Mouse (Mus musculus): ENCODE data around the gene Slc10a1.
A peak's percentile ranks its signal among the peaks of the same experiment; 100 is the strongest.
"Not testable (repeated sequence)": the region's sequence is repeated elsewhere in the genome, so short reads cannot be mapped to it uniquely, and the experiment has no call there.

Gene Slc10a1

GRCm38 (mm10) chr12:80966059-80966838 lies 2.3 kb downstream of the Slc10a1 start:
- DNase-seq (ENCODE audit: low spot score), result no peak

GRCm38 (mm10) chr12:80962566-80962965 lies 5.9 kb downstream of the Slc10a1 start:
- DNase-seq (ENCODE audit: low spot score), result no peak

GRCm38 (mm10) chr12:80957961-80958360 lies 10.5 kb downstream of the Slc10a1 start:
- DNase-seq (ENCODE audit: low spot score), result no peak

GRCm38 (mm10) chr12:80956039-80956438 lies 12.5 kb downstream of the Slc10a1 start:
- no peak for DNase-seq (ENCODE audit: low spot score)

GRCm38 (mm10) chr12:80952526-80952925 lies 16.0 kb downstream of the Slc10a1 start:
- DNase-seq (ENCODE audit: low spot score), result no peak

- no peak for DNase-seq (ENCODE audit: low spot score)
These were observed 16.8 kb downstream of the Slc10a1 start for GRCm38 (mm10) chr12:80951640-80952219.

GRCm38 (mm10) chr12:80949603-80950002 lies 18.9 kb downstream of the Slc10a1 start:
- not testable (repeated sequence) for DNase-seq (ENCODE audit: low spot score)

GRCm38 (mm10) chr12:80948202-80948601 lies 20.3 kb downstream of the Slc10a1 start:
- DNase-seq (ENCODE audit: low spot score), result no peak

GRCm38 (mm10) chr12:80945996-80946355 lies 22.5 kb downstream of the Slc10a1 start:
- peak; percentile 96 for DNase-seq (ENCODE audit: low spot score)

- DNase-seq (ENCODE audit: low spot score), result peak; percentile 99
These were observed 23.0 kb downstream of the Slc10a1 start, which contains the start of gene Srsf5 for GRCm38 (mm10) chr12:80945334-80945995. Gene Srsf5, plus strand, starts transcription at chr12:80945504.

- not testable (repeated sequence) for DNase-seq (ENCODE audit: low spot score)
These were observed 23.6 kb downstream of the Slc10a1 start for GRCm38 (mm10) chr12:80944963-80945333.

GRCm38 (mm10) chr12:80944204-80944603 lies 24.3 kb downstream of the Slc10a1 start:
- no peak for DNase-seq (ENCODE audit: low spot score)

GRCm38 (mm10) chr12:80943395-80943794 lies 25.1 kb downstream of the Slc10a1 start:
- no peak for DNase-seq (ENCODE audit: low spot score)

- no peak for DNase-seq (ENCODE audit: low spot score)
These were observed 26.6 kb downstream of the Slc10a1 start for GRCm38 (mm10) chr12:80941886-80942285.

GRCm38 (mm10) chr12:80939165-80939564 lies 29.3 kb downstream of the Slc10a1 start:
- no peak for DNase-seq (ENCODE audit: low spot score)

GRCm38 (mm10) chr12:80938642-80939041 lies 29.9 kb downstream of the Slc10a1 start:
- DNase-seq (ENCODE audit: low spot score), result peak; percentile 82

GRCm38 (mm10) chr12:80937331-80938029 lies 31.0 kb downstream of the Slc10a1 start:
- no peak for DNase-seq (ENCODE audit: low spot score)

GRCm38 (mm10) chr12:80936751-80937150 lies 31.8 kb downstream of the Slc10a1 start:
- DNase-seq (ENCODE audit: low spot score), result peak; percentile 69

- no peak for DNase-seq (ENCODE audit: low spot score)
These were observed 35.6 kb downstream of the Slc10a1 start for GRCm38 (mm10) chr12:80932865-80933264.

GRCm38 (mm10) chr12:80931402-80932140 lies 36.9 kb downstream of the Slc10a1 start:
- no peak for DNase-seq (ENCODE audit: low spot score)

- DNase-seq (ENCODE audit: low spot score), result no peak
These were observed 38.4 kb downstream of the Slc10a1 start for GRCm38 (mm10) chr12:80930141-80930540.

GRCm38 (mm10) chr12:80928881-80929280 lies 39.6 kb downstream of the Slc10a1 start:
- DNase-seq (ENCODE audit: low spot score), result no peak

Data from lung, postnatal 25 days (tissue).